Mouse (Mus musculus): ENCODE measurements at regions not wholly inside any gene's neighbourhood (a gene's known extent, or its start where the extent isn't known, plus 50 kb on each side); places are given as distances from the start of the nearest gene placed in this dataset.

GRCm38 (mm10) chr4:30675911-30676310 is 1288.0 kb upstream of the Map3k7 start:
- no peak for DNase-seq (ENCODE audit: low spot score)

- DNase-seq (ENCODE audit: low spot score) = peak; percentile 30
These were observed 1286.8 kb upstream of the Map3k7 start for GRCm38 (mm10) chr4:30677056-30677455.

GRCm38 (mm10) chr4:30682394-30682793 is 1281.5 kb upstream of the Map3k7 start:
- DNase-seq (ENCODE audit: low spot score) = no peak

- DNase-seq (ENCODE audit: low spot score) = no peak
These were observed 1250.4 kb upstream of the Map3k7 start for GRCm38 (mm10) chr4:30713378-30714001.

All from retina, embryonic 14.5 days (tissue).